Mouse (Mus musculus) heart, embryonic 12.5 days (tissue): ENCODE results near the gene Gm45337. TPM values are rescaled to one million over a fixed set of nuclear protein-coding genes. Genes with fewer than 3 reads are reported as not detected.
A peak's percentile ranks its signal among the peaks of the same experiment; 100 is the strongest.

Experiments used
- ATAC-seq: fragments of 200-750 bp; cut with Nextera tagmentation; 2 replicates; pipeline ENCODE4 v1.8.0; 2017; ENCODE audit warnings: moderate TSS enrichment, moderate library complexity; ENCODE audit not compliant: insufficient number of reproducible peaks, low FRiP score
- H3K27ac ChIP-seq: fragments of 300-500 bp; sonication (generic); 2 replicates; pipeline ENCODE4 v1.5.1; 2016; ENCODE audit warnings: mild to moderate bottlenecking, moderate library complexity; ENCODE audit not compliant: poor library complexity, severe bottlenecking
- H3K27me3 ChIP-seq: fragments of 300-500 bp; sonication (generic); replicated peaks from 2 replicates; pipeline ENCODE4 v1.6.1; 2016; ENCODE audit warnings: mild to moderate bottlenecking, moderate library complexity
- H3K36me3 ChIP-seq: fragments of 300-500 bp; sonication (generic); 2 replicates; pipeline ENCODE4 v1.6.1; 2016; ENCODE audit warnings: mild to moderate bottlenecking, moderate library complexity
- H3K4me1 ChIP-seq: fragments of 300-500 bp; sonication (generic); replicated peaks from 2 replicates; pipeline ENCODE4 v1.6.1; 2016; ENCODE audit warnings: mild to moderate bottlenecking
- H3K4me2 ChIP-seq: fragments of 300-500 bp; sonication (generic); 2 replicates; pipeline ENCODE4 v1.6.1; 2016; ENCODE audit warnings: mild to moderate bottlenecking, moderate library complexity
- H3K4me3 ChIP-seq: fragments of 300-500 bp; sonication (generic); 2 replicates; pipeline ENCODE4 v1.5.1; 2016; ENCODE audit warnings: mild to moderate bottlenecking
- H3K9ac ChIP-seq: fragments of 300-500 bp; sonication (generic); 2 replicates; pipeline ENCODE4 v1.6.1; 2016; ENCODE audit warnings: mild to moderate bottlenecking, moderate library complexity
- H3K9me3 ChIP-seq: fragments of 300-500 bp; sonication (generic); replicated peaks from 2 replicates; pipeline ENCODE4 v1.6.1; 2016; ENCODE audit warnings: mild to moderate bottlenecking, moderate library complexity
- WGBS: fragments of 180-500 bp; shearing (Covaris S2); methylation state at CpG from one replicate; pipeline ENCODE4 v1.1.7; 2016; 5-methylcytosine and 5-hydroxymethylcytosine counted together
- polyA plus RNA-seq: library from polyadenylated mRNA; unstranded; fragments of >200 nt; fragmentation: Nextera tagmentation; extraction: Ambion mirVana; gene quantifications from 2 replicates; pipeline ENCODE4 v1.2.1, GENCODE M21; 2016

Gene Gm45337
- polyA plus RNA-seq, 1 experiment from 2014 or later, result not detected

DNA sequence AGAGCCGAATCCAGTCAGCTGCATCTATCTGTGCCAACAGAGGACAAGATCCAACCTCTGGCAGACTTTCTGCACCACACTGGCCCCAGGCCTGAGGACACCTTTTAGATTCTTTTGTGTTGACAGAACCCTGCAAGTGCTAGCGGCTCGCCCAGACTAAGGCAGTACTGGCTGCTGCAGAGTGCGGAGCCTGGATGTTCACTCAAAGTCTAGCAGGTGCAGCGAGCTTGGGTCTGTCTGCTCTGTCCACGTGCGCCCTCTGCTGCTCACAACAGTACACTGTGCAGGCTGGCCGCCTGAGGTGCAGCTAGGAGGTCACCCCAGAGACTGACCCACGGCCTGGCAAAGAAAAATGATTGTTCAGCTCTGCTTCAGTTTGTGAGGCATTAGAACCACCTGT, 46.6 kb downstream of the Gm45337 start:
- H3K4me3 ChIP-seq, result no peak overlapping the region
- H3K4me1 ChIP-seq, result peaks cover 20% of the 10 kb centered on the region
- no peak overlapping the region for H3K27ac ChIP-seq
- H3K36me3 ChIP-seq, result no peaks in the 10 kb centered on the region
- no peak overlapping the region for H3K4me2 ChIP-seq
- no peak overlapping the region for H3K9ac ChIP-seq
- H3K9me3 ChIP-seq, result no peaks in the 10 kb centered on the region
- peaks cover 40% of the 10 kb centered on the region for H3K27me3 ChIP-seq
- 9% methylated on average over 9 of the region's 9 CpGs for WGBS
- ATAC-seq, result peak; percentile 39; the same call in 1 of the 2 replicates

DNA sequence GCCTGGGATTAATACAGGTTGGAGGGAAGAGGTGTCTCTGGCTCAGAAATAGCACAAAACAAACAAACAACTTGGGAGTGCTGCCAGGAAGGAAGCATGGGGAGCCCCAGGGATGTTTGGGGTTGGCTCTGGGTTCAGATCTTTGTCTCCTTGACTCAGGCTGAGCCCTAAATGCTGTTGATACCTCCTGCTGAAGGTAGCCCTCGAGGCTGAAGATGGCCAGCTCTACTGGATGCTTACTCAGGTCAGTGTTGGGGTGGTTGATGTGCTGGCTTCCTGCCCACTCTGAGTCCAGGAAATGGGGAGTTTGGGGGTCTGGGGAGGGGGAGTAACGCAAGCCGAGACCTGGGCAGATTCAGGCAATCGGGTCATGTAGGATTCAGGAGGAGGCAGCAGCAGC, 47.7 kb downstream of the Gm45337 start:
- Histone ChIP-seq H3K27ac (no peak overlapping the region), H3K9ac (no peak overlapping the region), H3K4me1 (peaks cover 31% of the 10 kb centered on the region), H3K4me2 (no peak overlapping the region), H3K9me3 (no peaks in the 10 kb centered on the region), H3K27me3 (peaks cover 43% of the 10 kb centered on the region), H3K36me3 (no peaks in the 10 kb centered on the region), H3K4me3 (no peak overlapping the region)
- 68% methylated on average over 4 of the region's 4 CpGs for WGBS
- ATAC-seq, result no peak

DNA sequence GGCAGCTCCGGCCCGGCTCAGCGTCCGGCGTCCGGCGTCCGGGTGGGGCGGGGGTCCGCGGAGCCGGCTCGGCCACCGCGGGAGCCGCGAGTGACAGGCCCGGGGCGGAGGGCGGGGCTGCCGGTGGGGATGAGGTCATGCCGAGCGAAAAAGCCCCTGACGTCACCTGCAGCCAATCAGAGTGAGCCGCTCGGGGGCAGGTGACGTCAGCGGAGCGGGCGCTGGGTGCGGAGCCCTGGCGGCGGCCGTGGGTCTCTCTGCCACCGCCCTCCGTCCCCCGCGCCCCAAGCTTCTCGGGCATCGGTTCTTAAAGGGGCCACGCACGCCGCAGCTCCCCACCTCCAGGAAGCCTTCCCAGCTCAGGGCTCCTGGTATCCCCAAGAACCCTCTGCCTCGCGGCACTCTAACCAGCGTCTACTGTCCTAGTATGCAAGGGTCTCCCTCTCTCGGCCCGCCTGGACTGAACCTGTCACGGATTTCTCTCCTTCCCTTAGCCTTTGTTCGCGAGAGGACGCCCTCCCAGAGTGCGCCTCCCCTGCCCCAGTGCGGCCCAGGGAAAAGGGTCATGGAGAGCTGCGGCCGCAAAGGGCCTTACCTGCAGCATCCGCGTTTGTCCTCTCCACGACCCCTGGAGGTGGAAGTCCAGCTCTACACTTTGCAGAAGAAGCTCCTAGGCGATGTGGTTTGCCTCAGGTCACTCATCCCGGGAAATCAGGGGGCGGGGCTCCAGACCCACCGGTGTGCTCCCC, 49.0 kb downstream of the Gm45337 start, which contains the start of gene Dusp8:
Gene Dusp8, minus strand, starts transcription at position 661 of the 749 bp plus-strand sequence.
- H3K4me2 ChIP-seq, result peak within 1 kb of the TSS; percentile 83
- H3K27ac ChIP-seq, result peak within 1 kb of the TSS; percentile 76
- H3K4me1 ChIP-seq, result peaks cover 44% of the 10 kb centered on the region
- peaks cover 43% of the 10 kb centered on the region for H3K27me3 ChIP-seq
- H3K36me3 ChIP-seq, result no peaks in the 10 kb centered on the region
- H3K9ac ChIP-seq, result peak within 1 kb of the TSS; percentile 86
- under 1% methylated on average over 62 of the region's 63 CpGs for WGBS
- peak within 1 kb of the TSS; percentile 77 for H3K4me3 ChIP-seq
- ATAC-seq, result peak; percentile 95
- H3K9me3 ChIP-seq, result no peaks in the 10 kb centered on the region

DNA sequence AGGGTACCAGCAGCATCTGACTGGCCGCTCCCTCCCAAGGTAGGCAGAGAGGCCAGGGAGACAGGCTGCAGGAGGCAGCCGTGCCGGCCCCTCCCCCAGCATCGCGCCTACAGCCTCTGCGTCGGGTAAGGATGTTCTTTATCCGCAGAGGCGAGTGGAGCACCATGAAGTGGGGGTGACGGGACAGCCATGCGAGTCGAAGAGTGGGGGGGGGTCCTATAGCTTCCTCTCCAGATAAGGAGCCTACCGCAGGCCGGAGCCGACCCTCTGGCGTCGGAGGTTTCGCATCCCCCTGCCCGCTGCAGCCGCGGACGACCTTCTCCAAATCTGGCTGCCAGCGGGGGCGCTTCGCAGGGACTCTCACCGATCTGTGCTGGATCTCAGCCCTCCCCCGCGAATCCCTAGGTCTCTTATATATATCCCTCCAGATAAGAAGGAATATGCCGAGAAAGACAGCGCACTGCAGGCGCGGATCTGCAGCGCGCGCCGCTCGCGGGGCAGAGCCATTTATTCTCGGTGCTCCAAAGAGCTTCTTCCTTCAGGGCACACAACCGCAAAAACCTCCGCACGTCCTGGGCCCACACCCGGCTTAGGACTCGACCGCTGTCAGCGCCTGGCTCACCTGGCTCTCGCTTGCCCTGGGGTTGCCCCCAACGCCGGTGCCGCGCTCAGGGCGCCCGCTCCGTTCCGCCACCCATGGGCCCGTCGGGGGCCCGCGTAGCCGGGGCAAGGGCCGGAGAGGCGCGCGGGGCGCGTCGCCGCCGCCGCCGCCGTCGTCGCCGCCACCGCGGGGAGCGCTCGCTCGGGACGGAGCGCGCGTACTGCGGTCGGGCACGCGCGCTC, 49.9 kb downstream of the Gm45337 start:
- Histone ChIP-seq H3K4me2 (peak overlapping the region; percentile 83), H3K9me3 (no peaks in the 10 kb centered on the region), H3K9ac (peak overlapping the region; percentile 86), H3K36me3 (no peaks in the 10 kb centered on the region), H3K27me3 (peaks cover 35% of the 10 kb centered on the region), H3K4me3 (peak overlapping the region; percentile 77), H3K4me1 (peaks cover 53% of the 10 kb centered on the region), H3K27ac (peak overlapping the region; percentile 76)
- ATAC-seq, result no peak
- 4% methylated on average over 89 of the region's 89 CpGs for WGBS

DNA sequence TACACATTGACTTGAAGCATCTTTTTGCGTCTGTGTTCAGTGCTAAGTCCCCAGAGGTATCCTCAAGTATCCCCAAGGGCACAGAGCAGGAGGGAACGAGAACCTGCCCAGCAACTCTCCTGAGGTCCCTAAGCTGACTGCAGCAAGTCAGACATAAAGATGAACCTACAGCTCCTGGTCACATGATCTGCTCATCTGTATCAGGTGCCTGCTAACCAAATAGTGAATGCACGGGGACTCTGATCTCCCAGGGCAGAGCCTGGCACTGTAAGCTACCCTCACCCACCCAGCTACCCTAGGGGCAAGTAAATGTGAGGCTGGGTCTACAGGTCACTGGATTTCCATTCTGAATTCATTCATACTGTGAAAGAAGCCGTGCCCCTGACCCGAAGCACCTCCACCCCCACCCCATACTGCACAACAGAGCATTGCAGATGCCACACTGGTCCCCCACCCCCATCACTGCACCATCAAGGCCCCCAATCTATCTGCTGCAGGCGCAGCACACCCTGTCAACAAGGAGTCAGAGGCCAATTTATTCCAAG, 50.6 kb downstream of the Gm45337 start:
- peak overlapping the region; percentile 86 for H3K9ac ChIP-seq
- H3K36me3 ChIP-seq, result no peaks in the 10 kb centered on the region
- no peak overlapping the region for H3K27ac ChIP-seq
- peak overlapping the region; percentile 77 for H3K4me3 ChIP-seq
- no peak for ATAC-seq
- peaks cover 60% of the 10 kb centered on the region for H3K4me1 ChIP-seq
- H3K27me3 ChIP-seq, result peaks cover 35% of the 10 kb centered on the region
- 23% methylated on average over 6 of the region's 6 CpGs for WGBS
- no peaks in the 10 kb centered on the region for H3K9me3 ChIP-seq
- peak overlapping the region; percentile 83 for H3K4me2 ChIP-seq

Other genes starting within 250 kb of the Gm45337 start
- gene Tollip, start 226.1 kb downstream of the Gm45337 start, polyA plus RNA-seq, result 41.1 and 41.3 TPM in 2 replicates
- 0.40 TPM in 2 replicates for gene Brsk2, start 194.9 kb downstream of the Gm45337 start, polyA plus RNA-seq
- gene Mob2, start 83.5 kb downstream of the Gm45337 start, polyA plus RNA-seq, result 42.7 and 43.6 TPM in 2 replicates
- gene Dusp8, start 48.8 kb downstream of the Gm45337 start, polyA plus RNA-seq, result 17.7 and 17.8 TPM in 2 replicates
- not detected in 2 replicates for gene Gm45618, start 23.9 kb downstream of the Gm45337 start, polyA plus RNA-seq
- not detected in 2 replicates for gene Gm39115, start 8.6 kb downstream of the Gm45337 start, polyA plus RNA-seq
- gene Gm29735, start 12.5 kb upstream of the Gm45337 start, polyA plus RNA-seq, result not detected in 2 replicates
- gene Gm4553, start 21.1 kb upstream of the Gm45337 start, polyA plus RNA-seq, result not detected in 2 replicates
- gene Krtap5-2, start 31.4 kb upstream of the Gm45337 start, polyA plus RNA-seq, result not detected in 2 replicates
- not detected in 2 replicates for gene Gm10153, start 45.8 kb upstream of the Gm45337 start, polyA plus RNA-seq
- gene Krtap5-3, start 56.8 kb upstream of the Gm45337 start, polyA plus RNA-seq, result not detected in 2 replicates
- not detected in 2 replicates for gene Gm7579, start 67.3 kb upstream of the Gm45337 start, polyA plus RNA-seq
- gene Krtap5-5, start 85.4 kb upstream of the Gm45337 start, polyA plus RNA-seq, result not detected in 2 replicates
- not detected in 2 replicates for gene Gm40460, start 96.5 kb upstream of the Gm45337 start, polyA plus RNA-seq
- not detected in 2 replicates for gene Gm2431, start 113.7 kb upstream of the Gm45337 start, polyA plus RNA-seq
- not detected in 2 replicates for gene Gm4559, start 129.8 kb upstream of the Gm45337 start, polyA plus RNA-seq
- not detected in 2 replicates for gene Krtap5-1, start 152.5 kb upstream of the Gm45337 start, polyA plus RNA-seq
- gene Krtap5-4, start 158.9 kb upstream of the Gm45337 start, polyA plus RNA-seq, result not detected in 2 replicates
- 5.4 and 7.4 TPM in 2 replicates for gene Ifitm10, start 229.1 kb upstream of the Gm45337 start, polyA plus RNA-seq
- 3.0 TPM in 1 of 2 replicates, not detected in the other for gene Gm49369, start 238.1 kb upstream of the Gm45337 start, polyA plus RNA-seq
- gene Ctsd, start 243.4 kb upstream of the Gm45337 start, polyA plus RNA-seq, result 431 and 436 TPM in 2 replicates